Mouse (Mus musculus) liver, postnatal 0 days (tissue): Measurements from ENCODE around the gene Gabra5.

ENCODE experiments used
- CTCF ChIP-seq: sonication (generic); IDR thresholded peaks from 2 replicates; pipeline ENCODE4 v1.5.1; 2016; ENCODE audit warnings: antibody characterized with exemption, low read depth
- EP300 ChIP-seq: IDR thresholded peaks from 2 replicates; pipeline ENCODE4 v1.6.1; 2016; ENCODE audit warnings: antibody characterized with exemption, low read depth, mild to moderate bottlenecking

DNA sequence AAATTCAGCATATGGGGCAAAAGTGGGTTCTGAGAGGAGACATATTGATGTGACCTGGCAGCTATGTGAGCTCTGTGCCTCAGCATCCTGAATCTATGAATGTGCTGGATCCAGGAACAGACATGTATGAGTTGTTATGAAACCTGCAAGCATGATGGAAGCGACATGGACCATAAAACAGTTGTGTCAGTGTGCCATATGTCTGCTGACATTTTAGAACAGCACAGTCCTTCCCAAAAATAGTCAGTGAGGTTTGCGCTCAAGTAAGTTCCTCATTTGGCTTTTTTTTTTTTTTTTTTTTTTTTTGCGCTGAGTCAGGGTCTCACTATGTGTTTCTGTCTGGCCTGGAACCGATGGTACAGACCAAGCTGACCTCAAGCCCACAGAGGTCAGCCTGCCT is 19.6 kb upstream of the Gabra5 start:
- TF ChIP-seq CTCF (no peak), EP300 (no peak)
